Mouse (Mus musculus) gonadal fat pad, adult 2 months (tissue): ENCODE data around the gene Mtfr1l. TPM values are rescaled to one million over a fixed set of nuclear protein-coding genes. Genes with fewer than 3 reads are reported as not detected.

Experiments
- DNase-seq: peaks from one replicate; pipeline ENCODE4 v3.0.0-alpha.2; 2012; ENCODE audit warnings: low read depth
- polyA plus RNA-seq: library from polyadenylated mRNA; depleted of rRNA; stranded (reverse); fragments of >200 nt; gene quantifications from 2 replicates; pipeline ENCODE4 v1.2.3, GENCODE M21; 2012; rRNA removed

Mtfr1l gene
- polyA plus RNA-seq: 113 and 153 TPM in 2 replicates

DNA sequence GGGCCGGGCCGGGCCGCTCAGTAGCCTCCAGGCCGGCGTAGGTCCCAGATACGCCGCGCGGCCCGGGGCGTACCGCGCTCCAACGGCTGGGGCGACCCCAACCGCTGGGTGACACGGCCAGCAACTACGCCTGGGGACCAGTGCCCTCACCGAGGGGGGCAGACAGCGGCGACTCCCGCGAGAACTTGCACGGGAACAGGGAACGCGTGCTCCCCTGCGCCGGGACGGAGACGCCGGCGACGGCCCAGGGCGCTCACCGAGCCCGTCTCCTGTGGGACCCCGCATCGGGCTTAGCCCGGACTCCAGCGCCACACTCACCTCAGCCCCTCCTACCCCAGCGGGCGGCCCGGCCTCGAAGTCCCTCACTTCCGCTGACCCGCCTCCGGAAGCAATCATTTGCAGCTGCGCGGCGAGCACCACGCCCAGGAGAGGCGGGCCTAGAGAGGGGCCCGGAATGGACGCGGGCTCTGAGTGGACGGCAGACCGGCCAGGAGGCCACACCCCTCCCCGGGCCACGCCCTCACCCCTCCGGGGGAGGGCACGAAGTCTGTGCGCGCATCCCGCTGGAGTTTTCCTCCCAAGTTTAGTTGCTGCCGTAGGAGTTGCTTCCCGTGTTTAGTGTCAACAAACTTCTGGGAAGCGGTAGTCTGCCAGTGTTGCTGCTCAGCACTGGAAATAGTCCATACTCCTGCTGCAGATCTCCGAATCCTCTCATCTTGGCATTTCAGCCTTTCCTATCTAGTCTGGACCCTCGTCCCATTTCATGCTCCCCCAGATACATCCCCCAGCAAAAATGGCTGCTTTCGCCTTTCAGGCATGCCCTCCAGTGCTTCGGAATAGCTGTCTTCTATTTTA is at the start of gene Mtfr1l:
Mtfr1l (minus strand) TSS at position 456 of the 855 bp plus-strand sequence.
- DNase-seq: no peak

DNA sequence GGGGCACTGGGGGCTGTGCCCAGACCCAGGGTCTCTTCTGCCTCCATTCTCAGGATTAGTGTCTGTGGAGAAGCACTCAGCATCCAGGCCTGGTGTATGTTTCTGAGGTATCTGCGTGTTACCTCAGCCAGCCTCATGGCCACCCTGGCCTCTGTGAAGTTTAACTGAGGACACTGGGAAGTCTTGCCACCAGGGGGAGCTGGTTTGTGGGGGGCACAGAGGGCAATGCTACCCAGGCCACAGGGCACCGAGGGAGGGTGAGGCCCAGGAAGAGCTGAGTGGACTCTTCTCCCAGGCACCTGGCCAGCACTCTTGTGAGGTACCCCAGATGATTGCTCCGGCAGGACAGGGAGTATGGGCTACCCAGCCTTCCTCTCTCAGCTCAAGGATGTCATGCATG is 48.3 kb upstream of the Mtfr1l start:
- DNase-seq: no peak

DNA sequence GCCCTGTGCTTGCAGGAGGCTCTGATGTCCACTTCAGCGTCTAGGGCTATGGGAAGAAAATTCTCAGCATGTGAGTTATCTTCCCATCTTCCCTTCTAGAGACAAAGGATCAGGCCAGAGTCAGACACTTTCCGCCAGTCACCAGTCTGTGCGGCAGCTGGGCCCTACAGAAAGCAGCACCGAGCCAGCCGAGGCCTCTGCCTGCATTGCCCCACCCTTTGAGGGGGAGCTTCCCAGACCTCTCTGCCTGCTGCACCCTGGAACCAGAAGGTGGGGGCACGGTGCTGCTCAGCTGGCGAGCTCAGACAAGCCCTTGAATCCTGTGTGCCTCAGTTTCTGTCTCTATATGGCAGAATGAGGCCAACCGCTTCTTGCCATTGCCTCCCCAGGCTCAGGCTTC is 46.2 kb upstream of the Mtfr1l start:
- no peak for DNase-seq

DNA sequence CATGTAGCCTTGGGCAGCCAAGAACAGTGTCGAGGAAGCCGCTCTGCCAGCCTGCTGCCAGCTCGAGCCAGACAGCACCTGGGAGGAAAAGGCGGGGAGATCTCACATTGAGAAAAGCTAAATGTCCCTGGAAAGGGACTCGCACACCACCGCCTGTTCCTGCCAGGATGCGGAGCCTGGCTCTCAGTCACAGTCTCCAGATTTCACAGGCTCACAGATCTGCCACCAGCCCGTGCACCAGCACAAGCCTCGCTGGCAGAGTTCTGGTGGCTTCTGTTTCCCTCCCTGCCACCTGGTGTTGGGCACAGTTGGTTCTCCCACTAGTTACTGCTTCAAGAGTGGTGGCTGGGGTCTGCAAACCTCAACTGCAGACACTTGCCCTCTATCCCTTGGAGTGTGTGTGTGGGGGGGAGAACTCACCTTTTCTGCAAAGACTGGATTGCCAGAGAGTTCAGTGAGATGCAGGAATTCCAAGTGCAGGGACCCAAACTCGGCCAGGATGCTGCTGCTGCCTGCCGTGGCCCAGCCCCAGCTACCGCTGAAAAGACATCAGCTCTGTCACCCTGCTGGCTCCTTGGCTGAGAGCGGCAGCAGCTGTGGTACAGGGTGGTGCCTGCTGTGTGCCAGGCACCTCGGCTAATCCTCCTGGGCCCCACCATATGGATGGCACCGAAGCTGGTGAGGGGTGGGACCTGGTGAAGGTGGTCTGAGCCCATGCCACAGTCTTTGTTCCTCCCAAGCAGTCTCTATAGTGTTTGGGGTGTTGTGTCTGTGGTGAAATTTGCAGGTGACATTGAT is 45.4 kb upstream of the Mtfr1l start:
- DNase-seq: no peak

- DNase-seq: no peak
Measured at GRCm38 (mm10) chr4:134579620-134580019, 44.4 kb upstream of the Mtfr1l start.

GRCm38 (mm10) chr4:134579212-134579611 is 44.0 kb upstream of the Mtfr1l start:
- DNase-seq: no peak

GRCm38 (mm10) chr4:134578407-134578806 is 43.2 kb upstream of the Mtfr1l start:
- no peak for DNase-seq

GRCm38 (mm10) chr4:134577281-134577680 is 42.1 kb upstream of the Mtfr1l start:
- no peak for DNase-seq

DNA sequence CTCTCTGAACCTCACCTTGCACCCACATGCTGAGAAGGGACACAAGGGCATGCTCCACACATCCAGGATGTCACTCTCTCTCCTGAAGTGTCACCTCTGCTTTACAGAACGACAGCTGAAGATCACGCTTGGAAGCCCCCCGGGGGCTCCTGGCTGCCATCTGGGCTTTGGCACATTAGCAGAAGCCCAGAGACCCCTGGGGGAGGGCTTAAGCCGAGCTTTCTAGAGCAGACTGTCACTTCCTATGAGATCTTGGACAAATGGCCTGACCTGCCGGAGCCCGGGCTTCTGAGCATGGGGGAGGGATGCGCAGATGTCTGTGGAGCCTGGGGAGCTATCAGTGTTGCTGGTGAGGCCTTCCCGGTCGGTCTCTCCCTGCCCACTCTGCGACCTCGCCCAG is 40.3 kb upstream of the Mtfr1l start:
- DNase-seq: no peak

DNA sequence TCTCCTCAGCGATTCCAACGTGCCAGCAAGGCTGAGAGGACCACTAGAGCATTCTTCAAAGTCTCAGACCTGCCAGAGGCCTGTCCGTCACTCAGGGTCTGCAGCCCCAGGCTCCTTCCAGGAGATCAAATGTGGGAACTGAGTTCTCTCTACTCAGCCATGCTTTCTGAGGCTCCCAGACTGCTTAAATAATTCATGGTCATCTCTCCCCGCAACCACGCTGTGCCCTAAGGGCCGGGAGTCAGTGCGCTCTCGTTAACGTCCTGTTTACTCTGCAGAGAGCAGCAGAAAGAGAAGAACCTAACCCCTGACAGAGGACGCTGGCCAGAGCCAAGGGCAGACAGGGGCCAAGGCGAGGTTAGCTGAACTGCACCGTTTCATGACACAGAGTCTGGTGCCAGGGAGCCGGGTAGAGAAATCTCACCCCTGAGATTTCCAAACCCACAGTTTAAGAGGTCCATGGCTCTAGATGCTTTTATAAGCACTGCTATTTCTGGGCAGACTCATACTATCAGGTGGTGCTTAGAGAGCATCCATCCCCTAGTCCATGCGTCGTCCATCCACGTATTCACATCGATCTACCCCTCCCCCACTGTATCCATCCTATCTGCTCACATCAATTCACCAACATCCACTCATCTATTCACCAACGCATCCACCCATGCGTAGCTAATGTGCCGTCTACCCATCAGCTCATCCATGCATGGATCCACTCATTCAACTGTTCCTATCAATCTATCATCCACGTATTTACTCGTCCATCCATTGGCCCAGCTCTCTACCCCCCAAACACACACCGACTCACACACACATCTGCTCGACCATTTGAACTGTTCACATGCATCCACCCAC is 37.5 kb upstream of the Mtfr1l start:
- DNase-seq: no peak

- DNase-seq: no peak
Measured at GRCm38 (mm10) chr4:134570704-134571451, 35.7 kb upstream of the Mtfr1l start.

- no peak for DNase-seq
Measured at GRCm38 (mm10) chr4:134569831-134570230, 34.6 kb upstream of the Mtfr1l start.

- no peak for DNase-seq
Measured at GRCm38 (mm10) chr4:134569205-134569604, 34.0 kb upstream of the Mtfr1l start.

- DNase-seq: no peak
Measured at GRCm38 (mm10) chr4:134567377-134568226, 32.4 kb upstream of the Mtfr1l start.

GRCm38 (mm10) chr4:134564093-134564492 is 28.9 kb upstream of the Mtfr1l start:
- no peak for DNase-seq

GRCm38 (mm10) chr4:134563624-134564023 is 28.4 kb upstream of the Mtfr1l start:
- DNase-seq: no peak

DNA sequence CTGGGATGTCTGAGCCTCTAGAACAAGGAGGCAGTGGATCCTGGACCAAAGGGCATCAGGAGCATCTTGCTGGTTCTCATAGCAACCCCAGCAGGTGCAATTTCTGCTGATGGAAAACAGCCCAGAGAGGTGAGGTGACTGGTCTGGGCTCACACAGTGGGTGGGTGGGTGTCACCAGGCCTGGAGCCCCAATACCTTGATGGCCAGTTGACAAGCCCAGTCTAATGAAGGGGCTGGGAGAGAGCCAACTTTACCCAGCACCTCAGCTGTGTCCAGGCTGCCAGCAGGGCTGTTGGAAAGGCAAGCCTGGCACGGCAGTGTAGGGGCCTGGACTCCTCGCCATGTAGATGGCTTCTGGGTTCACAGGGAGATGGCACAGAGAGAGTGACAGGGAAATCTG is 26.8 kb upstream of the Mtfr1l start:
- DNase-seq: no peak

DNA sequence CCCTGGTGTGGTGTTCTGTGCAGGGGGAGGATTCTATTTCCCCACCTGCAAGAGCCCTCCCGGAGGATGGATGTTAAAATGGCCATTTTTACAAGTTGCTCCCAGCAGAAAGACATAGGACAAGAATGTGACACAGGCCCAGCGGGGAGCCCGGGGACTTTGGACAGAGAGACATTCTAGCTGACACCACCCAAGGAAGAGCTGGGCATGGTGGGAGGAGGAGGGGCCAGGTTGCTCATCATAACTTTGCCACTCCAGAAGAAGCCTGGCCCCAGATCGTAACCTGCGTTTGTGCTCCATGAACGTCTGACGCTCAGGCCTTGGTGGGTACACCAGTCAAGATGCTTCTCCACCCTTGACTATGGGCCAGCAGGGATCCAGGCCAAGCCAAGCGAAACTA is 25.5 kb upstream of the Mtfr1l start:
- DNase-seq: no peak

DNA sequence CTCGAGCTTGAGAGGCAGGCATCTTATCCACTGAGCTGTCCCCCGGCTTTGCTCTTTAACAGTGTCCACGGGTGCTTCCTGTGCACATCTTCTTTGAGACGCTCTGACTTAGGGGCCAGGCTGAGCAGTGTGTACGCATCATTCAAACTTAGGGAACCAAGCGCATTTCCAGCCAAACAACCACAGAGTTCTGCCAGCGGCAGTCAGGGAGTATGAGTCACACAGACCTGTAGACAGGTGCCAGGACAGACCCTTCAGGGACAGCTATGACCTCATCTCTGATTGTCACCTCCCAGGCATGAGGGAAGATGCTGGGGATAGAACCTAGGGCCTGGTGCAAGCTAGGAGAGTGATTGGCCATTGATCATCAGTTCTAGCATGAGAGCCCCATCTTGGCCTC is 24.0 kb upstream of the Mtfr1l start:
- no peak for DNase-seq

GRCm38 (mm10) chr4:134558570-134559113 is 23.5 kb upstream of the Mtfr1l start:
- DNase-seq: no peak
